Mouse (Mus musculus) heart, embryonic 11.5 days (tissue): ENCODE measurements at regions not wholly inside any gene's neighbourhood (a gene's known extent, or its start where the extent isn't known, plus 50 kb on each side); places are given as distances from the start of the nearest gene placed in this dataset.
"Not testable (repeated sequence)": the region's sequence is repeated elsewhere in the genome, so short reads cannot be mapped to it uniquely, and the experiment has no call there.

ENCODE experiments used
- ATAC-seq: fragments of 200-750 bp; cut with Nextera tagmentation; replicated peaks from 2 replicates; pipeline ENCODE4 v1.8.0; 2017; ENCODE audit warnings: moderate library complexity; ENCODE audit not compliant: insufficient number of reproducible peaks, low FRiP score, low TSS enrichment
- H3K27ac ChIP-seq: fragments of 300-500 bp; sonication (generic); 2 replicates; pipeline ENCODE4 v1.5.1; 2014; ENCODE audit warnings: mild to moderate bottlenecking, low read depth, low read length
- H3K27me3 ChIP-seq: fragments of 300-500 bp; sonication (generic); 2 replicates; pipeline ENCODE4 v1.6.1; 2014; ENCODE audit warnings: mild to moderate bottlenecking, low read length, mixed read lengths; ENCODE audit not compliant: control insufficient read depth, insufficient read depth
- H3K36me3 ChIP-seq: fragments of 300-500 bp; sonication (generic); 2 replicates; pipeline ENCODE4 v1.6.1; 2014; ENCODE audit warnings: mild to moderate bottlenecking, low read length, moderate library complexity, mixed read lengths; ENCODE audit not compliant: control insufficient read depth, insufficient read depth
- H3K4me1 ChIP-seq: fragments of 300-500 bp; sonication (generic); 2 replicates; pipeline ENCODE4 v1.6.1; 2014; ENCODE audit warnings: low read length; ENCODE audit not compliant: control insufficient read depth, insufficient read depth
- H3K4me2 ChIP-seq: fragments of 300-500 bp; sonication (generic); 2 replicates; pipeline ENCODE4 v1.6.1; 2014; ENCODE audit warnings: mild to moderate bottlenecking, moderate library complexity
- H3K4me3 ChIP-seq: fragments of 300-500 bp; sonication (generic); 2 replicates; pipeline ENCODE4 v1.5.1; 2014; ENCODE audit warnings: low read depth, low read length
- H3K9ac ChIP-seq: fragments of 300-500 bp; sonication (generic); 2 replicates; pipeline ENCODE4 v1.6.1; 2014; ENCODE audit warnings: mild to moderate bottlenecking, low read depth, low read length, moderate library complexity
- H3K9me3 ChIP-seq: fragments of 300-500 bp; sonication (generic); replicated peaks from 2 replicates; pipeline ENCODE4 v1.6.1; 2016; ENCODE audit warnings: low read length; ENCODE audit not compliant: control insufficient read depth
- WGBS: fragments of 180-500 bp; shearing (Covaris S2); extraction: QIAGEN DNeasy Blood & Tissue Kit; methylation state at CpG from one replicate; pipeline ENCODE4 v1.1.7; 2014; ENCODE audit not compliant: insufficient replicate concordance; 5-methylcytosine and 5-hydroxymethylcytosine counted together

- H3K9ac ChIP-seq, H3K36me3 ChIP-seq, H3K27me3 ChIP-seq, ATAC-seq, H3K4me1 ChIP-seq, H3K27ac ChIP-seq, H3K4me3 ChIP-seq, H3K9me3 ChIP-seq, H3K4me2 ChIP-seq: not testable (repeated sequence)
- WGBS = 82% methylated on average over 5 of the region's 5 CpGs
These were observed 63.2 kb downstream of the Hlx start for GRCm38 (mm10) chr1:184669173-184669572.

GRCm38 (mm10) chr1:184668428-184668827 is 64.0 kb downstream of the Hlx start:
- Histone ChIP-seq H3K4me1 (no peaks in the 10 kb centered on the region), H3K4me3 (no peak overlapping the region), H3K9ac (no peak overlapping the region), H3K9me3 (no peaks in the 10 kb centered on the region), H3K4me2 (no peak overlapping the region), H3K27ac (no peak overlapping the region), H3K27me3 (no peaks in the 10 kb centered on the region), H3K36me3 (no peaks in the 10 kb centered on the region)
- 63% methylated on average over 1 of the region's 1 CpGs for WGBS
- ATAC-seq = no peak

- no peak overlapping the region for H3K9ac ChIP-seq
- H3K27ac ChIP-seq = no peak overlapping the region
- no peak overlapping the region for H3K4me2 ChIP-seq
- 69% methylated on average over 2 of the region's 2 CpGs for WGBS
- H3K4me3 ChIP-seq = no peak overlapping the region
- H3K9me3 ChIP-seq = no peaks in the 10 kb centered on the region
- no peaks in the 10 kb centered on the region for H3K36me3 ChIP-seq
- no peaks in the 10 kb centered on the region for H3K27me3 ChIP-seq
- ATAC-seq = no peak
- H3K4me1 ChIP-seq = no peaks in the 10 kb centered on the region
These were observed 64.4 kb downstream of the Hlx start for GRCm38 (mm10) chr1:184668022-184668421.

GRCm38 (mm10) chr1:184665243-184665642 is 67.2 kb downstream of the Hlx start:
- Histone ChIP-seq H3K9me3 (no peaks in the 10 kb centered on the region), H3K27me3 (no peaks in the 10 kb centered on the region), H3K4me2 (no peak overlapping the region), H3K27ac (no peak overlapping the region), H3K36me3 (no peaks in the 10 kb centered on the region), H3K9ac (no peak overlapping the region), H3K4me1 (no peaks in the 10 kb centered on the region), H3K4me3 (no peak overlapping the region)
- no peak for ATAC-seq
- WGBS = 84% methylated on average over 12 of the region's 12 CpGs

GRCm38 (mm10) chr1:184664098-184664375 is 68.4 kb downstream of the Hlx start:
- no peaks in the 10 kb centered on the region for H3K4me1 ChIP-seq
- H3K27me3 ChIP-seq = no peaks in the 10 kb centered on the region
- H3K4me2 ChIP-seq = no peak overlapping the region
- ATAC-seq = no peak
- no peaks in the 10 kb centered on the region for H3K9me3 ChIP-seq
- WGBS = 54% methylated on average over 5 of the region's 5 CpGs
- no peaks in the 10 kb centered on the region for H3K36me3 ChIP-seq
- H3K27ac ChIP-seq = no peak overlapping the region
- H3K4me3 ChIP-seq = no peak overlapping the region
- no peak overlapping the region for H3K9ac ChIP-seq

- Histone ChIP-seq H3K27ac (no peak overlapping the region), H3K4me2 (no peak overlapping the region), H3K9me3 (no peaks in the 10 kb centered on the region), H3K36me3 (no peaks in the 10 kb centered on the region), H3K4me3 (no peak overlapping the region), H3K27me3 (no peaks in the 10 kb centered on the region), H3K4me1 (no peaks in the 10 kb centered on the region), H3K9ac (no peak overlapping the region)
- ATAC-seq = no peak
- 73% methylated on average over 14 of the region's 14 CpGs for WGBS
These were observed 68.9 kb downstream of the Hlx start for GRCm38 (mm10) chr1:184663300-184664097.

- H3K4me2 ChIP-seq = no peak overlapping the region
These were observed 81.8 kb downstream of the Hlx start for GRCm38 (mm10) chr1:184650541-184651105.

GRCm38 (mm10) chr1:184647920-184648540 is 84.4 kb downstream of the Hlx start:
- Histone ChIP-seq H3K4me3 (no peak overlapping the region), H3K36me3 (no peaks in the 10 kb centered on the region), H3K4me1 (peaks cover 13% of the 10 kb centered on the region), H3K9me3 (no peaks in the 10 kb centered on the region), H3K27ac (no peak overlapping the region), H3K4me2 (no peak overlapping the region), H3K27me3 (no peaks in the 10 kb centered on the region), H3K9ac (no peak overlapping the region)
- whole genome bisulfite sequencing = 80% methylated on average over 8 of the region's 8 CpGs
- no peak; the same call in 1 of the 2 replicates for ATAC-seq

More at GRCm38 (mm10) chr1:184650541-184651105, 81.8 kb downstream of the Hlx start:
- Histone ChIP-seq H3K27me3 (no peaks in the 10 kb centered on the region), H3K9me3 (no peaks in the 10 kb centered on the region), H3K4me1 (no peaks in the 10 kb centered on the region), H3K27ac (no peak overlapping the region), H3K4me3 (no peak overlapping the region), H3K9ac (no peak overlapping the region), H3K36me3 (no peaks in the 10 kb centered on the region)
- WGBS = 75% methylated on average over 4 of the region's 4 CpGs
- no peak for ATAC-seq
